Mouse (Mus musculus): ENCODE measurements around the gene Sox5. TPM values are rescaled to one million over a fixed set of nuclear protein-coding genes. Genes with fewer than 3 reads are reported as not detected.

Gene Sox5
- 1.1 and 2.6 TPM in 2 replicates for polyA plus RNA-seq (2012; ENCODE audit: low replicate concordance)

DNA sequence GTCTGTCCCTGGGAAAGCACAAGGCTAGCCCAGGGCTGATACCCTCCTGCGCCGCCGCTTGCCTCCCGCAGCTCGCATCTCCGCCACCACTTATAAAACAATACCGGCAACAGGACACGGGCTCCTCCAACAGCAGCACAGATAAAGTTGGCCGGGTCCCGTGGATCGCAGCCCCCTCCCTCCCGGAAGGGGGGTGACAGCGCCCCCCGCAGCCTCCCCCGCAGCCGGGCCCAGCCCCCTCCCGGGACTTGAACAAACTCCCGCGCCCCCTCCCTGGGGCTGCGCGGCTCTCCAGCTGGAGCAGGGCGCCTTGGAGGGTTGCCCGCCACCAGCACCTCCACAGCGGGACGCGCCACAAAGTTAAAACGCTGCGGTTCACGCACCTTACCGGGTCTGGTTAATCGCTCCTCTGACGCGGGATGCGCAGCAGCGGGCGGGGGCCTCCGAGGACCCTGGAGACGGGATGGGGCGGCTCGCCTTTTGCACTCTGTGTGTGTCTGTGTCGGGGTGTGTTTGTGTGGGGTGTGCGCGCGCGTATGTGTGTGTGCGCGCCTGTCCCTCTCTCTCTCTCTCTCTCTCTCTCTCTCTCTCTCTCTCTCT is at the start of gene Sox5:
Gene Sox5 (minus strand): TSS at position 547 of the 600 bp plus-strand sequence.

Measured in hematopoietic multipotent progenitor cell, adult 10-12 weeks (in vitro differentiated cells).